Mouse (Mus musculus) stomach, postnatal 0 days (tissue): Measurements from ENCODE around the gene F2.

Experiments
- CTCF ChIP-seq: IDR thresholded peaks from 2 replicates; pipeline ENCODE4 v1.5.1; 2016; ENCODE audit warnings: antibody characterized with exemption, low read depth, mild to moderate bottlenecking, moderate library complexity
- EP300 ChIP-seq: optimal IDR thresholded peaks from 2 replicates; pipeline ENCODE3; 2016; ENCODE audit warnings: antibody characterized with exemption

- TF ChIP-seq EP300, result no peak
- no peak for TF ChIP-seq CTCF
Measured at GRCm38 (mm10) chr2:91652863-91653262, 16.6 kb upstream of the F2 start.
